Mouse (Mus musculus) heart, embryonic 11.5 days (tissue): ENCODE measurements around the gene Cdh12. TPM values are rescaled to one million over a fixed set of nuclear protein-coding genes. Genes with fewer than 3 reads are reported as not detected.

Experiments
- ATAC-seq: fragments of 200-750 bp; cut with Nextera tagmentation; replicated peaks from 2 replicates; pipeline ENCODE4 v1.8.0; 2017; ENCODE audit warnings: moderate library complexity; ENCODE audit not compliant: insufficient number of reproducible peaks, low FRiP score, low TSS enrichment
- H3K27ac ChIP-seq: fragments of 300-500 bp; sonication (generic); 2 replicates; pipeline ENCODE4 v1.5.1; 2014; ENCODE audit warnings: mild to moderate bottlenecking, low read depth, low read length
- H3K27me3 ChIP-seq: fragments of 300-500 bp; sonication (generic); 2 replicates; pipeline ENCODE4 v1.6.1; 2014; ENCODE audit warnings: mild to moderate bottlenecking, low read length, mixed read lengths; ENCODE audit not compliant: control insufficient read depth, insufficient read depth
- H3K36me3 ChIP-seq: fragments of 300-500 bp; sonication (generic); 2 replicates; pipeline ENCODE4 v1.6.1; 2014; ENCODE audit warnings: mild to moderate bottlenecking, low read length, moderate library complexity, mixed read lengths; ENCODE audit not compliant: control insufficient read depth, insufficient read depth
- H3K4me1 ChIP-seq: fragments of 300-500 bp; sonication (generic); 2 replicates; pipeline ENCODE4 v1.6.1; 2014; ENCODE audit warnings: low read length; ENCODE audit not compliant: control insufficient read depth, insufficient read depth
- H3K4me2 ChIP-seq: fragments of 300-500 bp; sonication (generic); 2 replicates; pipeline ENCODE4 v1.6.1; 2014; ENCODE audit warnings: mild to moderate bottlenecking, moderate library complexity
- H3K4me3 ChIP-seq: fragments of 300-500 bp; sonication (generic); 2 replicates; pipeline ENCODE4 v1.5.1; 2014; ENCODE audit warnings: low read depth, low read length
- H3K9ac ChIP-seq: fragments of 300-500 bp; sonication (generic); 2 replicates; pipeline ENCODE4 v1.6.1; 2014; ENCODE audit warnings: mild to moderate bottlenecking, low read depth, low read length, moderate library complexity
- H3K9me3 ChIP-seq: fragments of 300-500 bp; sonication (generic); replicated peaks from 2 replicates; pipeline ENCODE4 v1.6.1; 2016; ENCODE audit warnings: low read length; ENCODE audit not compliant: control insufficient read depth
- WGBS: fragments of 180-500 bp; shearing (Covaris S2); extraction: QIAGEN DNeasy Blood & Tissue Kit; methylation state at CpG from one replicate; pipeline ENCODE4 v1.1.7; 2014; ENCODE audit not compliant: insufficient replicate concordance; 5-methylcytosine and 5-hydroxymethylcytosine counted together
- polyA plus RNA-seq: library from polyadenylated mRNA; unstranded; fragments of >200 nt; fragmentation: Nextera tagmentation; extraction: Ambion mirVana; gene quantifications from 2 replicates; pipeline ENCODE4 v1.2.1, GENCODE M21; 2014

The Cdh12 gene
- 0.04 and 0.07 TPM in 2 replicates for polyA plus RNA-seq

DNA sequence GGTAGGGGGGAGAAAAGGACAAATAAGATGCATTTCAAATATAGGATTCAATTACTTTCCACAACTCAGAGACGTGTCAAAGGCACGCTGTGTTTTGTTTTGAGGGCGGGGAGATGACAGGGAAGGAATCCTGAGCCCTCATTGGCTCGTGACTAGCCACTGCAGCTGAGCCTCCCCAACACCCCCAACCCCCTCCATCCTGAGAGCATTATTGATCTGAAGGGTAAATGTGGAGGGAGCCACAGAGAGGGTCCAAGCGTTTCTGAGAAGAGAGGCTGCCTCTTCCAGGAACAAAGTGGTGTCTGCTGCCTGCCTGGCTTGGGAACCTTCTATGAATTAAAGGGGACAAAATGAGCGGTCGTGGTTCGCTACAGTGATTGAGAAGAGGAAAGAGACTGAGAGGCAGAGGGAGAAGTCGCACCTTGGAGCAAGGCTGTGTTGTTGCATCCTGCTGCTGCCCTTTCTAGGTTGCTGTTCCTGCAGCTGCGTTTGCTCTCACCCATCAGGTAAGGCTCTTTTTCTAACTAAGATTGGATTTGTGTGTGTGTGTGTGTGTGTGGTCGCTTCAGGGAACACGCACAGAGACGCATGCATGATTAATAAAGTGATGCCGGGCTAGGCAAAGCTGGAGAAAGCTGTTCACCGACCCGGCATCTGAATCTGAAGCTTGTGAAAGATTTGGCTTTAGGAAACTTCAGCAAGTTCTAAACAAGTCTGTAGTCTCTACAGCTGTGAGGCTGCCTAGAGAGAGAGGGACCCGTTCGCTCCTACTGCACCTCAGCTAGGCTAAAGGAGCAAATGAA is at the start of gene Cdh12:
Gene Cdh12, plus strand, starts transcription at position 405 of the 803 bp plus-strand sequence.
- Histone ChIP-seq H3K4me1 (no peaks in the 10 kb centered on the region), H3K4me2 (peak within 1 kb of the TSS; percentile 72), H3K27ac (no peak within 1 kb of the TSS), H3K36me3 (no peaks in the 10 kb centered on the region), H3K4me3 (peak within 1 kb of the TSS; percentile 36), H3K9ac (0 out of 2 replicates have a peak within 1 kb of the TSS, but pooled peaks have one; percentile 28), H3K27me3 (0 out of 2 replicates have a peak, but pooled peaks cover 2% of the 10 kb centered on the region), H3K9me3 (no peaks in the 10 kb centered on the region)
- ATAC-seq: no peak
- 15% methylated on average over 18 of the region's 18 CpGs for WGBS

DNA sequence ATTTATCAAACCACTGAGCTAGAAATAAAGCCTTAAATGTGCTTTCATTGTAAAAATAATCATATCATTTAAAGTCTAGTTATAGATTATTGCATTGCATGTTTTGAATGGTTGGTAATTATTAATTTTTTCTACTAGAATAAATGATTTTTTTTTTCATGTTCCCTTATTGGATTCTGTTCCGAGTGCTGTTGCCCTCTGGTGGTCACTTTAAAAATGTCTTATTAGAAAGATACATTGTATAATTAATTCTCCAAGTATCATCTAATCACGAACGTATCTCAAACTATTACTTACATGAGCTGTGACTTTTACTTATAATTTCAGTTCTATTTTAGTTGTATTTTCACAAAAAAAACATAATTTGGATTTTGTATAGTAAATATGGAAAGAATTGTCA is 45.5 kb upstream of the Cdh12 start:
- Histone ChIP-seq H3K27me3 (no peaks in the 10 kb centered on the region), H3K9ac (no peak overlapping the region), H3K9me3 (no peaks in the 10 kb centered on the region), H3K4me3 (no peak overlapping the region), H3K4me2 (no peak overlapping the region), H3K4me1 (no peaks in the 10 kb centered on the region), H3K27ac (no peak overlapping the region), H3K36me3 (no peaks in the 10 kb centered on the region)
- 45% methylated on average over 3 of the region's 3 CpGs for WGBS
- no peak for ATAC-seq

GRCm38 (mm10) chr15:20413397-20413796 is 35.7 kb upstream of the Cdh12 start:
- H3K27me3 ChIP-seq: no peaks in the 10 kb centered on the region
- H3K4me3 ChIP-seq: no peak overlapping the region
- H3K9me3 ChIP-seq: no peaks in the 10 kb centered on the region
- ATAC-seq: no peak
- 88% methylated on average over 1 of the region's 1 CpGs for WGBS
- no peak overlapping the region for H3K9ac ChIP-seq
- no peaks in the 10 kb centered on the region for H3K4me1 ChIP-seq
- no peak overlapping the region for H3K27ac ChIP-seq
- no peak overlapping the region for H3K4me2 ChIP-seq
- H3K36me3 ChIP-seq: no peaks in the 10 kb centered on the region

- Histone ChIP-seq H3K9me3 (no peaks in the 10 kb centered on the region), H3K27ac (no peak overlapping the region), H3K4me1 (no peaks in the 10 kb centered on the region), H3K27me3 (no peaks in the 10 kb centered on the region), H3K4me3 (no peak overlapping the region), H3K4me2 (no peak overlapping the region), H3K36me3 (no peaks in the 10 kb centered on the region), H3K9ac (no peak overlapping the region)
- no peak for ATAC-seq
- WGBS: 43% methylated on average over 2 of the region's 2 CpGs
These were observed 12.7 kb upstream of the Cdh12 start for GRCm38 (mm10) chr15:20436356-20436755.

DNA sequence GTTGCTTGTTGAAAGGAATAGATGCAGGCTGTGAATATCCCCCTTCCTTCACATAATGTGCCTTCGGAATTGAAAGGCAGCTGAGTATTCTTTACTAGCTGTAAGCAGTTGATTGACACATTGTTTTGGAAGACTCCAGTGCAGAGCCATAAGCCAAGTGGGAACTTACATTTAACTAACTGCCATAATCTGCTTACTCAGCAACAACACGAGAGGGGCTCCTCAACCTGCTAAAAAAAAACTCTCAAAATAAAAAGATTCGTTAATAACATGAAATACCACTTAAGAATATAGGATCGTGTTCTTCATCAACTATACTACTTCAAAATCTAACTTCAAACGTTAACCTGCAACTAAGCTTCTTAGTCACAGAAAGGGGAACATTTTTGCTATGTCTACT is 1.5 kb downstream of the Cdh12 start:
- Histone ChIP-seq H3K27ac (no peak overlapping the region), H3K27me3 (0 out of 2 replicates have a peak, but pooled peaks cover 2% of the 10 kb centered on the region), H3K4me3 (no peak overlapping the region), H3K4me1 (no peaks in the 10 kb centered on the region), H3K4me2 (no peak overlapping the region), H3K9ac (no peak overlapping the region), H3K36me3 (no peaks in the 10 kb centered on the region), H3K9me3 (no peaks in the 10 kb centered on the region)
- no peak for ATAC-seq
- 64% methylated on average over 5 of the region's 5 CpGs for WGBS

DNA sequence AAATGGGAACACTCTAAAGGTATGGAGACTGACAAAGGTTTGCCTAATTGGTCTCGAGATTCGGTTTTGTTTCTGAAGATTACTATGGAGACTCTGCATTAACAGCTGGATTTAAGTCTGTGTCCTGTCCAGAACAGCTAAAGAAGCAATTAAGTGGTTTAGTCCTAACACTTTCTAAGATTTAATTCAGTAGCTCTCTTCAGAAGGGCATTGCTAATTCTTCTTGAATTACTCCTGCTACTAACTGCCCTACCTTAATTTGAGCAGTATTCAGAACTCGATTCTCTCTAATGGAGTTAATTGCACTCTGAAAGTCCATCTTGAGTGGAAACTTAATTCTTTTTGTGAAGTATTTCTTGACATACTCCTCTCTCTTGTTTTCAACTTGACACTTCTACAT is 9.4 kb downstream of the Cdh12 start:
- WGBS: 77% methylated on average over 3 of the region's 3 CpGs
- Histone ChIP-seq H3K4me1 (no peaks in the 10 kb centered on the region), H3K4me3 (no peak overlapping the region), H3K27ac (no peak overlapping the region), H3K27me3 (no peaks in the 10 kb centered on the region), H3K9me3 (no peaks in the 10 kb centered on the region), H3K9ac (no peak overlapping the region), H3K4me2 (no peak overlapping the region), H3K36me3 (no peaks in the 10 kb centered on the region)
- ATAC-seq: no peak

GRCm38 (mm10) chr15:20462500-20462899 is 13.4 kb downstream of the Cdh12 start:
- Histone ChIP-seq H3K27ac (no peak overlapping the region), H3K27me3 (no peaks in the 10 kb centered on the region), H3K36me3 (no peaks in the 10 kb centered on the region), H3K4me1 (no peaks in the 10 kb centered on the region), H3K9me3 (no peaks in the 10 kb centered on the region), H3K4me2 (no peak overlapping the region), H3K9ac (no peak overlapping the region), H3K4me3 (no peak overlapping the region)
- 75% methylated on average over 3 of the region's 3 CpGs for WGBS
- ATAC-seq: no peak

GRCm38 (mm10) chr15:20463601-20464000 is 14.5 kb downstream of the Cdh12 start:
- ATAC-seq: no peak
- H3K9ac ChIP-seq: no peak overlapping the region
- no peak overlapping the region for H3K4me3 ChIP-seq
- no peaks in the 10 kb centered on the region for H3K36me3 ChIP-seq
- no peaks in the 10 kb centered on the region for H3K27me3 ChIP-seq
- 59% methylated on average over 1 of the region's 1 CpGs for WGBS
- no peaks in the 10 kb centered on the region for H3K9me3 ChIP-seq
- no peak overlapping the region for H3K27ac ChIP-seq
- H3K4me1 ChIP-seq: no peaks in the 10 kb centered on the region
- no peak overlapping the region for H3K4me2 ChIP-seq

DNA sequence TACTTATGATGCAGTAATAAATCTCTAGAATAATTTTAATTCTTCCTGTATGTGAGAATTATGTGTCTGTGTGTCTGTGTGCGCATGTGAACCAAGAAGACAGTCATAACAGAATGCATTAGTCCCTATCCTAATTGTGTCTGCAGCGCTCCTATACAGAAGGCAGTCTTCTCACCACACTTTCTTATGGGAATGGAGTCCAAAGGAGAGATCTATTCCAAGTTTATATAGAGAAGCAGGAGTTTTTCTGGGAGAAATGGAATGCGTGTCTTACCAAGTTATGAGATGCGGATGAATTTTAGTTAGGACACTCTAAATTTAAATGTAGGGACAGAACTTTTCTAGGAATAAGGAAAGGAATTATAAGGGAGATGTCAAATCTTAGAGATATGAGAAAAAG is 101.9 kb downstream of the Cdh12 start:
- Histone ChIP-seq H3K27me3 (no peaks in the 10 kb centered on the region), H3K4me2 (no peak overlapping the region), H3K36me3 (no peaks in the 10 kb centered on the region), H3K9me3 (no peaks in the 10 kb centered on the region), H3K4me3 (no peak overlapping the region), H3K4me1 (no peaks in the 10 kb centered on the region), H3K9ac (no peak overlapping the region), H3K27ac (no peak overlapping the region)
- WGBS: 88% methylated on average over 4 of the region's 4 CpGs
- no peak for ATAC-seq
